Mouse (Mus musculus): Measurements from ENCODE around the gene Lrrc74a.

Lrrc74a gene

DNA sequence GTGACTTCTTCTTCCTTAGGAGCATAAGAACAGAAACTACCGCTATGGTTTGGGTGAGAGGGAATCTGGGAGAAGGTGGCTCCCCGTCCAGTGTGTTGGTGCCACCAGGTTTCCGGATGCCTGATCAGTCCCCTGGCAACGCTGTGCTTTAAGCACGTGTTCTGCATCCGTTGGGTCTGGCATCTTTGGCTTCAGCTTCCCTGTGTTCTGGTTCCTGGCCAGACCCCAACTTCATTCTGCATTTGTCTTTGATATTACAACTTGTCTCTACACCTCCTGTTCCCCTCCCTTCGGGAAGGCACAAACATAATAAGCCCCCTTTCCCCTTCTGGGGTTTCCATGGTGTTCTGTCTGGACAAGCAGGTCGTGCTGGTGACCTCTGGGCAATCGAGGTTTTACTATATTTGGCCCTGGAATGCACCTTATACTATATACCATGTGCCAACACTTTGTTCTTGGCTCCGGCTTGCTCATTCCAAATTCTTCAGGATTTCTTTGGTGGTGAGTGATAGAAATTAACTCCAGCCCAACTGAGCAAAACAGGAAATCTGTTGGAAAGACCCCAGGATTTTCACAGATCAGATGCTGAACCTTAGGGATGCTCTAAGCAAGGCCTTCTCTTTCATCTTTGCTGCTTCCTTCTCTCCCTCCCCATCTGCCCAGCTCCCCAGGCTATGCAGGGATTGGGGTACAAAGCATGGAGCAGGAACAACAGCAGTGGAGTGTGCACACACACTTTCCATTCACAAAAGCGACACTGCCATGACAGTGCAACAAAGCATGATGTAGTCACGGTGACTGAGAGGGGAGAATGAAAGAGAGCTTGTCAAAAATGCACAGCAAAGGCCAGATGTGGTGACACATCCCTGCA lies 52.2 kb downstream of the Lrrc74a start:
- DNase-seq (ENCODE audit: low spot score), result no peak

DNA sequence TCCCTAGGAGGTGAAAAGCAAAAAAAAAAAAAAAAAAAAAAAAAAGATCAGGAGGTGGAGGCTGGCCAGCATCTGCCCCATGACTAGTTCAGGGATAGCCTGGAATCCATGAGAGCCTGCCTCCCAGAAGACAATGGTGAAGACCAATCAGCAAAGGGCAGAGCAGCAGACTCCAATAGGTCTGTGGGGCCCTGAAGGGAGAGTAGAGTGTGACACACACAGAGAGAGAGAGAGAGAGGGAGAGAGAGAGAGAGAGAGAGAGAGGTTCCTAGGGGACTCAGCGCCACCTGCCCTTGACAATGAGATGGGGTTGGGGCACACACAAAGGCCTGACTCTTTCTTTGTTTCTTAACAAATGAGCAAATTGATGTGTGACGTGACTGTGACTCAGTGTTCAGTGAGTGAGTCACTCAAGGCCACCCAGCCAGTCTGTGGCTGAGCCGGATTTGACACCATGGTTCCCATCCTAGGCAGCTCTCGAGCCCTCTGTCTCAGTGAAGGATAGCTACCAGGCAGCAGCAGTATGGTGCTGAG lies 52.9 kb downstream of the Lrrc74a start:
- no peak for DNase-seq (ENCODE audit: low spot score)

DNA sequence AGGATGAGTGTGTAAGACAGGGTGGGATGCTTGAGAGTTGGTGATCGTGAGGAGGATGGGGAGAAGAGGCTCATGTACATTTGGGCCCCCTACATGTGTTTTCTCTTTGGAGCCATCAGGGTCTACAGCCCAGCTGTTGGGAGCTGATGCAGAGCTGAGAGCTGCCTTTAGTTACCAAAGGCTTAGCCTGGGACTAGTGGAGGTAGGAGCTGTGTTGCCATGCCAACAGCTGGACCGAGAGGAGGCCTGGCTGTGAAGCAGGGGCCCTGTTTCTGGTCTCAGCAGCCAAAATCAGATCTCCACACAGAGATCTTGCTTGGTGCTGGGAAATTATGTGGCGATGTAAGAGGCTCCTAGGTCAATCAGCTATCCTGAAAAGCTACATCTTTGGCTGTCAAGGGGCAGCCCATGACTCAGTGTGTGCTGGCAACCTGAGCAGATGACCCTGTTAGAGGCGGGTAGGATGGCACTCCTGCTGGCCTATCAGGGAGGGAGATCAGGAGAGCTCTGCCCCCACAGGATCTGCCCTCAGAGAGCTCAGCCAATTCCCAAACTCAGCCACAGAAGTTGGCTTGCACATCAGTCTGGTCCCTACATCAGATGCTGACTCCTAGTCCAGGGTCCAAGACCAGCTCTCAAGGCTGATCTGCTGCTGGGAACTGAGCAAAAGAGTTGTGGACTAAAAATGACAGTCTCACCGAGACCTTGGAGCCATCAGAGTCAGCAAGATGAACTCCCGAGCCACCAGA lies 56.1 kb downstream of the Lrrc74a start:
- no peak for DNase-seq (ENCODE audit: low spot score)

DNA sequence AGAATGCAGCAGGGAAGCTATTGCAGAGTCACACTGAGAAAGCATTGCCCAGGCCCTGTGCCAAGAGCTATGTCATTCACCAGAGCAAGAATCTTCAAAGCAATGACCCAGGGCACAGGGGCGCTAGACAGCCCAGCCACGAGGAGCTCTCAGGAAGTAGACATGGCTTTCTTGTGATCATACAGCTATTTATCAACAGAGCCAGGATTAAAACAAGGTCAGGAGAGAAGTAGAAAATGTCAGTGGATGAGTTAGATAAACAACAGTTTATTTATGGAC lies 56.6 kb downstream of the Lrrc74a start:
- peak; percentile 80 for DNase-seq (ENCODE audit: low spot score)

DNA sequence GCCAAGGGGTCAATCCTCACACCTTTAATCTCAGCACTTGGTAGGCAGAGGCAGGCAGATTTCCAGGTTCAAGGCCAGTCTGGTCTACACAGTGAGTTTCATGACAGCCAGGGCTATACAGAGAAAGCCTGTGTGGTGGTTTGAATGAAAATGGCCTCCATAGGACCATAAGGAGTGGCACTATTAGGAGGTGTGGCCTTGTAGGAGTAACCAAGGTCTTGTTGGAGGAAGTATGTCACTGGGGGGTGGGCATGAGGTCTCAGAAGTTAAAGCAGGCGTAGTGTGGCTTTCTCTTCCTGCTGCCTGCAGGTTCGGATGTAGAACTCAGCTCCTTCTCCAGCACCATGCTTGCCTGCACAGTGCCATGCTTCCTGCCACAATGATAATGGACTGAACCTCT lies 57.8 kb downstream of the Lrrc74a start:
- DNase-seq (ENCODE audit: low spot score), result no peak

DNA sequence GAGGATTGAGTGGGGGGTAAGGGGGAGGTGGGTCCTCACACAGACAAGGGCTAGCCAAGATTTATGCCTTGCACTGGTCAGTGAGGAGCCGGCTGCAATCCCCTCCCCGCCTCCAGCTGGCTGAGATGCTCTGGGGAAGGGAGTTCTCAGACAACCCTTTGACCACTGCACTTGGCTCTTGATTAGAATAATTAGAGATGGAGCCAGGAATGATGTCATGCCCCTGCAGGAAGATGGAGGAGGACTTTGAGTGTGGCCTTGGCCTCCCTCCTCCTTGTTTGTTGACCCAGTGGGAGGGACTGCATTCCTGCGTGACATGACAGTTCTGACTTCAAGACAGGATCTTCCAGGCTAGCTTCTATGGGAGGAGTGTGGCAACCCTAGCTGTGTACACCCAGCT lies 59.7 kb downstream of the Lrrc74a start:
- DNase-seq (ENCODE audit: low spot score), result peak; percentile 65

DNA sequence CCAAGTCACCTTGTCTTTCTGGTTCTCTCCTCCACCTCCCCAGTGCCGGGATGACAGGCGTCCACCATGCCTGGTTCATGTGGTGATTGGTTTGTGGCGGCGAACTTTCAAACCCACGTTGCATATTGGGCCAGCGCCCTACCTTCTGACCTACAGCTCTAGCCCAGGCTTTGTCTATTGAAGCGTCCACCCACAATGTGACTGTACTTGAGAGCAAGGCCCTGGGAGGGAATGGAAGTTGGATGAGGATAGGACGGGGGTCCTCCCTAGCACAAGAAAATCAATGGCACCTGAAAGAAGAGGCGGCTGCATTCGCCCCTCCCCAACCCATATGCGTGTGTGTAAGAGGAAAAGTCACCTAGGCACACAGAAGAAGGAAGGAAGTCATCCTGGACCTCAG lies 60.2 kb downstream of the Lrrc74a start:
- no peak for DNase-seq (ENCODE audit: low spot score)

DNA sequence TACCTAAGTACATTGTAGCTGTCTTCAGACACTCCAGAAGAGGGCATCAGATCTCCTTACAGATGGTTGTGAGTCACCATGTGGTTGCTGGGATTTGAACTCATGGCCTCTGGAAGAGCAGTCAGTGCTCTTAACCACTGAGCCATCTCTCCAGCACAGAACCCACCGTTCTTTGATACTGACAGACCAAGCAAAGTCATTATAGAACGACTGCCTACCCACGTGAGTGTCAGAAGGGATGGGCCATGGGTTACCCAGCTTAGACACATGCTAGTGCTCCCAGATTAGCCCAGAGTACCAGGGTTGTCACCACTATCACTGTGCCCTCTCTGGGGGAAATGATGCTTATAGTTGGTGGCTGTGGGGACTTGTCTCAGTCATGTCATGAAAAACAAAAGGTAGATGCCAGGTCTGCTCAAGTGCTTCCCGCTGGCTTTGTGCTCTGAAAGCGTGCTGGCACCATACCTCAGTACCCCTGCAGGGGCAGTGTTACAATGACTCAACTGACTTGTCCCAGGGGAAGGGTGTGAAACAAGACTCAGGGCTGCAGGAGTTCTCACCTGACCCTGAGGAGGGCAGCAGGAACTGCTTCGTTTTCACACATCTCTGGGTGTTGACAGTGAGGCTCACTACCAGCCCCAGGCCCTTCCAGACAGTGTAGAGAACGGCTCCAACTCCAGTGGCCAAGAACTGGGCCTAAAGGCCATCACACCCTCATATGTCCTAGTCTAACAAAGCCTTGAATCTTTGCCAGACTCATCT lies 61.1 kb downstream of the Lrrc74a start:
- no peak for DNase-seq (ENCODE audit: low spot score)

DNA sequence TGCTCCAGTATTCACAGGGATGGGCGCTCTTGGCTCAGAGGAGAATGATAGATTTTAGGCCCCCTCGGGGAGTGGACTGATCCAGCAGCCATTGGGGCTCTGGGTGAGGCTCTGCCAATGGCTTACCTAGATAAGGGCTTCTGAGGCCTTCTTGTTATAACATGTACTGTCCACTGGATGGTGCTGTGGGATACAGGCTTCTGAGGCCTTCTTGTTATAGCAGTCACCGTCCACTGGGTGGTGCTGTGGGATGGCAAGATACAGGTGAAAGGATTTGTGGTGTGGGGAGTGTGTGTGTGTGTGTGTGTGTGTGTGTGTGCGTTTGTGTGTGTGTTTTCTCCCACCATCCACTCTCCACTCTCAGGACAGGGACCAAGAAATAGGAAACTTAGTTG lies 61.7 kb downstream of the Lrrc74a start:
- peak; percentile 88 for DNase-seq (ENCODE audit: low spot score)

DNA sequence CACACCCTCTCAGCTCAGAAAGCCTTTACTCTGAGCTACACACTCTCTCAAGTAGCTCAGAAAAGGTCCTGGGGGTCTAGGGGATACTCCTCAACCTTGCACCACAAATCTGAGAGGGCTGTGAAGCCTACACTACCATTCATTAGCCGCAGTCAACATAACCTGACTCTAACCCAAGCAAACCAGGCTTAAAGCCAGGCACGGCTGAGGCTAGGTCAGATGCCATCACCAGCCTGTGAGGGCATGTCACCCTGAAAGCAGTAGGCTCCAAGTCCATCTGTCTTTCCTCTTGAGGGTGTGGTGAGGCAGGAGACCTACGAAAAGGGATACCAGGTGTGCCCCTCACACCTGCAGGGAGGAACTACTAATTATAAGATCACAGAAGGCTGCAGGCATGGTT lies 62.2 kb downstream of the Lrrc74a start:
- DNase-seq (ENCODE audit: low spot score), result no peak

DNA sequence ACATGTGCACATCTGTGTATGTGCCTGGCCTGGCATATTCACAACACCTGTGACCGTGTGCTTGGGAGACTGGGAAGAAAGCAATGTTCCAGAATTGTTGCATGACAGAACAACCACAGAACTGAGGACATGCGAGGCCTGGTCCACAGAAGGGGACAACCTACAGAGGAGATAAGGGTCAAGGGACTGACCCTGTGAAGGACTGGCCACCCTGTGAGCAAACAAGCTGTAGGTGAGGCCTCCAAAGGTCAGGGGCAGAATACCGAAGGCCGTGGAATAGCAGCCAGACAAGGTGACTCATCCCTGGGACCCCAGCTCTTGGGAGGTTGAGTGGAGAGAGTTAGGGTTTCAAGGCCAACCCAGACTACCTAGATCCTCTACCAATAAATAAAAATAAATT lies 63.6 kb downstream of the Lrrc74a start:
- no peak for DNase-seq (ENCODE audit: low spot score)

DNA sequence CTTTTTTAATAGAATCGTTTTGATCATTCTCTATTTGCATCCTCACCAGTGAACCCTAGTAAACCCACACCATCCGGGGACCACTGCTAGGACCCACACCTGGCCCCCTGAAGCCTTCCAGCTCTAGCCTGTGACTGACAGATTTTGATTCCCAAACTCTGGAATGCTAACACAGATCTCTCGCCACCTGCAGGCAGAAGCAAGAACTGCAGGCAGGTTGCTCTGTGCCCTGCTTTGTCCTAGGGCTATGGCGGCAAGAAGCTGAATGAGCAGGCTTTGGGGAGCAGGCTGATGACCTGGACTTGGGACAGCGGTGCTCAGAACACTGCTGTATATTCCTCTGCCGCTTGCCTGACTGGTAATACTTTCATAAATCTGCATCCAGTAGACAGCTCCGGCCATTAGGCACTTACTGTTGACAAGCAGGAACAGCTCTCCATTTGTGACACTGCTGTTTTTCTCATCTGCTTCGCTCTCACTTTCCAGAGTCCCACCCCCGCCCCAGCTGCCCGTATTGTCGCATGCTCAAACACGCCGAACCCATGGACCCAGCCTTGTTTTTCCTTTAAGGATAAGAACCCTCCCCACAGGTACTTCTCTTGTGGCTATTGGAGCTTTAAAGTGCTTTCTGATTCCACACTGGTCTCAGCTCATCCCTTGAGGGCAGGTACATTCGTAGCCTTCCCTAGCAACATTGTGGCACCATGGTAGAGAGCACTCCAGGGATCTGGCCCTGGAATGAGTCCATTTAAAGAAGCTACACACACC lies 64.8 kb downstream of the Lrrc74a start:
- peak; percentile 94 for DNase-seq (ENCODE audit: low spot score)

DNA sequence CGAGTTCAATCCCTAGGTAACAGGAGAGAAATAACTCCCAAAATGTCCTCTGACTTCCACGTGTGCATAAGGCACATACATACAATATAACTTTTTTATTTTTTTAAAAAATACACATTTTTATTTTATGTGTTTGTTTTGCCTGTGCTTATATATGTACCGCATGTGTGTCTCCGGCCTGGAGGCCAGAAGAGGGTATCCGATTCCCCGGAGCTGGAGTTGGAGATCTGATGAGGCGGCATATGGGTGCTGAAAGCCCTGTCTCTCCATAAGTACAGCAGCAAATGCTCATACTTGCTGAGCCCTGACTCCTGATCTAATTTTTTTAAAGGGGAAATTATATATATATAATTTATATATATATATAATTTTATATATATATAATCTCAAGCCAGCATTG lies 65.6 kb downstream of the Lrrc74a start:
- no peak for DNase-seq (ENCODE audit: low spot score)

DNA sequence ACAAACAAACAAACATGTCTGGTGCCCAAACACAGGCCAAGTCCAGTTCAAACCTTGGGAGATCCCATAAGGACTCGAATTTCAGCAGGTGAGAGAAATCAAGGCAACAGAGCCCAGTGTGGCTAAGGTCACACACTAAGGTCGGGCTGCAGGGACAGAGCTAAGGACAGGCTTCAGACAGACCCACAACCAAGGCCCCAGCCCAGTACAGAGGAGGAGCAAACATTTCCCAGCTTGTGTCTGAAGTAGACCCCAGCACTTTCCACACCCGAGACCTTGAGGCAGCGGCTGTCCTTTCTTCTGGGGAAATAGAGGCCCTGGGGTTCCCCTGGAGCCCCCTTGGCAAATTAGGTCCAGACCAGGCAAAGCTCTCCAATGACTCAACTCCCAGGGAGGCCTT lies 66.2 kb downstream of the Lrrc74a start:
- no peak for DNase-seq (ENCODE audit: low spot score)

DNA sequence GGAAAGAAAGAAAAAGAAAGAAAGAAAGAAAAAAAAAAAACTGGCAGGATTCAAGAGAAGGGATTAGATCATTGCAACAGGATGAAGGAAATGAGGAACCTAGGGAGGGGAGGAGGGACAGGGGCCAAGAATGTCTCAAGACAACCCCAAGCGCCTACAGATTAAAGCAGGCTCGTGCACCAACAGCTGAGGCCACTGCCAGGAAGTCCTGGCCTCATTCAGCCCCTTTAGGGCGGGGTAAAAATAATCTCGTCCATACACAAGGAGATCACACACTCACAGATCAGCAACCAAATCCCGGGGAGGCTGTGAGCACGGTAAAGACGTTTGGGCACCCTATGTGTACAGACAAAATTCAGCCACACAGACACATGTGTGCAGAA lies 66.6 kb downstream of the Lrrc74a start:
- no peak for DNase-seq (ENCODE audit: low spot score)

DNA sequence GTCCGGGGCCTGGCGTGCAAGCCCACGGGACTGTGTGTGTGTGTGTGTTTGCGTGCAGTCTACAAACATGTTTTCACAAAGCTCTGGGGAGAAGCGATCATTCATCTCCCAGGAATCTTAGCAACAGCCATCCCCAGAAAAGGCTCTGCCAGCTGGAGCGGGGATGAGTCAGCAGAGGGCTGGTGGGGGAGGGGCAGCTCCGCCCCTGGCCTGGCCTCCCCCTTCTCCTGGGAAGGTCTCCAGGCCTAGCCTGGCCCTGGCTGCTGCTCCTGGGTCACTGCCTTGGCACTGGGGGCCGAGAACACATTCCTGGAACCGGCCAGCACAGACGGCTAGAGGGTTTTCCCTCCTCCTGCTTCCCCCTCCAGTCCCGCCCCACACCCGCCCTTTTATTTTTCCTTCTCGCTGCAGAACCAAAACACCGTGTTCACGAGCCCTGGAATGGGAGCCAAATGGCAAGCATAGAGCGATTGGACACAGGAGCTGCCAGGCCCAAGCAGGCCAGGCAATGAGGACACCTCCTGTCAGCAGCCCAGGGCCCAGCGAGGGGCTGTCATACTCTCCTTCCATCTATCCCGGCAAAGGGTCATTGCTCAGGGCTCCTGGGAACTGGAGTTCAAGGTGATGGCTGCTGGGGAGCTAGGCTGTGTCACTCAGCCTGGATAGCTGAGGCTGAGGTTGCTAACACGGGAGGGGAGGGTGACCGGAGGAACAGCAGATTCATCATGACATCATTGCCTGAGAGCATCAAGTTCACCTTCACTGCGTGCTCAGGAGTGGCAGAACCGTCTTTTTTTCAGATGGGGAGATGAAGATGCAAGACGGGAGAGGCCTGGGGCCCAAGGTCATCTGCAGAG lies 67.2 kb downstream of the Lrrc74a start:
- DNase-seq (ENCODE audit: low spot score), result peak; percentile 98

DNA sequence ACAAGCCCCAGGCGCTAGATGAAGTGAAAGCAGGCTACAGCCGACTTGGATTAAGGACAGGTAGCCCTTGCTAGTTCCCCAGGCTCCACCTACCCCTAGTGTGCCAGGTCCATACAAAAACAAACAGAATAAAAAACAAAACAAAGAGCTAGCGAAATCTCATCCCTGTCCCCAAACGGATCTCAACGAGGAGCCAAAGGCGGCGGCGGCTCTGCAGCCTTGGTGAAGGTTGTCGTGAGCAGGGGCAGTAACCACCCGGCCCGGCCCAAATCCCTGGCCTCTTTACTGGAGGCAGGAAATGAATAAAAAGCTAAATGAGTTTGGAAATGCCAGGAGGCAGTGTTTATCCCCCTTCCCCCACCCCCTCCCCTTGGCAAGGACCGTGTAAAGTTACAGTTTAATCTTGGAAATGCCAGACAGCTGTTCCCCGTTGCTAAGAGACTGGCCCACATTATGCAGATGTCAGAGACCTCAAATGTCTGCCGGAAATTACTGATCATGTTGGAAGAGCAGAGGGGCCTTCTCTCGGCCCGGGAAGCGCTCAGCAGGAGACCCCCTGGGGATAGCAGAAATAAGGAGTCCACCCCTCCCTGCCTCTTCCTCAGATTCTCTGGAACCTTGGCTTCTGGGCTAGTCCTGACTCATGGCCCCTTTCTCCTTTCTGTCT lies 68.0 kb downstream of the Lrrc74a start:
- peak; percentile 69 for DNase-seq (ENCODE audit: low spot score)

DNA sequence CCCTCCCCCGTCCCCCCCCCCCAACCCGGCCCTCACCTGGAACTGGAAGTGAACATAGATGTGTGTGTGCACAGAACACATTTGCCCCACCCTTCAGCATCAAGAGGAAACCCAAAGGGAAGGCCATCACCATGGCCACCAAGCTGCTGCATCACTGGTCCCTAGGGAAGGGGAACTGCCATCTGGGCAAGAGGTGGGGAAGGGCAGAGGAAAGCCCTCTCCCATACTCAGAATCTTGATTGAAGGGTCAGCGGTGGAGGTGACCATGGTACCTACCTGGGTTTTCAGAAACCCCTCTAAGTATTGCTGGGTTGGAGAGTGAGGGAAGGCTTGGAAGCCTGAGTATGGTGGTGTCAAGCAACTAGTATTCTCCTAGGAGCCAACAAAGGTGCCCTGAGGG lies 68.7 kb downstream of the Lrrc74a start:
- DNase-seq (ENCODE audit: low spot score), result no peak

DNA sequence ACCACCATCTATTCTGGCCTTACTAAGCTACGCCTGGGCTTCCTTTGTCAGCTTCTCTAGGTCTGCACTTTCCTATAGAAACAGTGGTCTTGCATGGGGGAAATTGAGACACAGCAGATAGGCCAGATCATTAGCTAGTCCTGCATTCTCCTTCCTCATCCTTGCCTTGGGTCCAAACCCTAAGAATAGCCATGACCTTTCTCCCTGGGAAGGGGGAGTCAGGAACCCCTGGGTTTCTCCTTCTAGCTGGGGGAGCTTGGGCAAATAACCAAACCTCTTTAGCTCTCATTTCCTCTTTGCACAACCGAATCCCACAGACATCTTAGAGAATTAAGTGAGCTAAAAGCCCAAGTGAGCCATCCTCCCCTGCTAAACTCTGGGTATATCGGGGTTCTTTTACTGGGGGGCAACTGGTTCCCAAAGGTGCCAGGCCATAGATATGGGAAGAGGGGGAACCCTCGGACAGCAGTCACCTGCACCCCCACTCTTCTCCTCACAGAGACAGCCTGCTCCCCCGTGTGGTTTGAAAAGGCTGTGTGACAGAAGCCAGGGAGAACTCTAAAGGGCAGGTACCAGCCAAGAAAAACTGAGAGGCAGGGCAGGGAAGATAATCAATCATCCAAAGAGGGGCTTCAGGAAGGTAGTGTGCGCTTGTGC lies 69.6 kb downstream of the Lrrc74a start:
- DNase-seq (ENCODE audit: low spot score), result no peak

DNA sequence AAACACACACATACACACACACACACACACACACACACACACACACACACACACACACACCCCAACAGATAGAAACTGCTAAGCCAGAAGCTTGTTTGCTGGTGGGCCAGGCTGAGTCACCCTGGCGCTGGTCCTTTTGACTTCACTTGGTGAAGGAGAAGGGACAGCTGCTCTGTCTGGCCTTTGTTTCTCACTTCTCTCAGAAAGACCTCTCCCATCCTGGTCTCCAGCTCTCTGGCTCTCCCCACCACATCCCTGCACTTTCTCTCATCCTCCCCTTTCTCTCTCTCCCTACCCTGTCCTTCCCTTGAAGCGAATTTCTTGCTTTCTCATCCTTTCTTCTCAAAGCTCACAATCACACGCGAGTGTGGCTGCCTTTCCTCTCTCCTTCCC lies 70.1 kb downstream of the Lrrc74a start:
- no peak for DNase-seq (ENCODE audit: low spot score)
